Mouse (Mus musculus) neutrophil, adult 65 days (primary cell): ENCODE data around the gene Tbx4. TPM values are rescaled to one million over a fixed set of nuclear protein-coding genes. Genes with fewer than 3 reads are reported as not detected.

Source experiments
- total RNA-seq: library from RNA; stranded (reverse); gene quantifications from 2 replicates; pipeline ENCODE4 v1.2.4, GENCODE M21; 2023

Tbx4 gene
- total RNA-seq, result 0.16 TPM in 1 of 2 replicates, not detected in the other

DNA sequence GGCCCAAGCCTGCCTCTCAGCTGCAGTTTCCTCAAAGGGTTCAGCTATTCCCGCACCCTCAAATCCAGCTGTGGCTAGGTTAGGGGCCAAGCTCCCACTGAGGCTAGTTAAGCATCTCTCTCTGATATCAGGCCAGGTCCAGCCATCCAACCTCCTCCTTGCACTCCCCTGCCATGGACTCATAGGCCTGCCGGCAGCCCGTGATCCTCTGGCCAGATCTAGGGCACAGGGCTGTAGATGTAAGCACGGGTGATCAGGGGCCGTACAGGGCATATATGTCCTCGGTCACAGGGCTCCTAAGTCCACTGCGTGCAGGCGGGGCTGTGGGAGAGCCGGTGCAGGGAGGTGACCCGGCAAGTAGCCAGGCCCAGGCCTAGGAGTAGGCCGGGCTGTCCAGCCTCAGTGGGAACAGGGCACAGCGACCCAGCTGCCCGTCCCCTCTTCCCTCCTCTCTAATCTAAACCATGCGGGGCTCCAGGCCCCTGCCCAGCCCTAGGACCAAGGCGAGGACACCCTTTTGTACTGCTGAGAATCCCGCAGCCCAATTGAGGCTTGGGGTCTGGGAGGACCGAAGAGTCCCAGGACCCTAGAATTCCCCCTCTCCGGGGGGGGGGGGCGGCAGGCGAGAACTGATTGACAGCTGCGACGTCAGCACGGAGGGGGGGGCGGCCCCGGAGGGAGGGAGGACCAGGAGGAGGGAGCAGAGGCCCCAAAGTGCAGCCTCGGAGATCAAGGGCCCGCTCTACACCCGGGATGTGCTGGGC, at the start of gene Tbx4:
Gene Tbx4, plus strand, starts transcription at position 758 of the 764 bp plus-strand sequence.

DNA sequence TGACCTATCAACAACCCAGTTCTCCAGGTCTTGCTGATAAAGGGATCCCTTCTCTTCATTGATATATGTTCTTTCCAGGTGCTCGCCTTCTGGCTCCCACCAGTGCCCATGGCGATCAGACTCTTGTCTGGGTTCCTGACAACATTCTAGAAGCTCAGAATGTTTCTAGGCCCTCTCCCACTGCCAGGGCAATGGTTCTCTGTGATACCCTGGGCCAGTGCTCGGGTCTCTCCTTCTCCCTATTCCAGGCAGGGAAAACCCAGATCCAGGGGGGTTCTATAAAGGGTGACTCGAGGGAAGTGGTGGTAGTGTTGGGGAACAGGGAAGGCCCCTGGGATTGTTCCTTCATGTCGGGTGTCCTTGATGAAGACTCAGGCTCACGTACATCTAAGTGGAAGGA, 36.0 kb upstream of the Tbx4 start, which contains the start of gene Gm11444:
Gene Gm11444, minus strand, starts transcription at position 101 of the 400 bp plus-strand sequence.

Other genes with a start within 250 kb of the Tbx4 start
- 0.25 and 0.95 TPM in 2 replicates for gene Tbx2, start 53.9 kb upstream of the Tbx4 start, total RNA-seq
- not detected in 2 replicates for gene Gm11444, start 36.1 kb upstream of the Tbx4 start, total RNA-seq